Mouse (Mus musculus): ENCODE results near the gene Vti1a.

DNA sequence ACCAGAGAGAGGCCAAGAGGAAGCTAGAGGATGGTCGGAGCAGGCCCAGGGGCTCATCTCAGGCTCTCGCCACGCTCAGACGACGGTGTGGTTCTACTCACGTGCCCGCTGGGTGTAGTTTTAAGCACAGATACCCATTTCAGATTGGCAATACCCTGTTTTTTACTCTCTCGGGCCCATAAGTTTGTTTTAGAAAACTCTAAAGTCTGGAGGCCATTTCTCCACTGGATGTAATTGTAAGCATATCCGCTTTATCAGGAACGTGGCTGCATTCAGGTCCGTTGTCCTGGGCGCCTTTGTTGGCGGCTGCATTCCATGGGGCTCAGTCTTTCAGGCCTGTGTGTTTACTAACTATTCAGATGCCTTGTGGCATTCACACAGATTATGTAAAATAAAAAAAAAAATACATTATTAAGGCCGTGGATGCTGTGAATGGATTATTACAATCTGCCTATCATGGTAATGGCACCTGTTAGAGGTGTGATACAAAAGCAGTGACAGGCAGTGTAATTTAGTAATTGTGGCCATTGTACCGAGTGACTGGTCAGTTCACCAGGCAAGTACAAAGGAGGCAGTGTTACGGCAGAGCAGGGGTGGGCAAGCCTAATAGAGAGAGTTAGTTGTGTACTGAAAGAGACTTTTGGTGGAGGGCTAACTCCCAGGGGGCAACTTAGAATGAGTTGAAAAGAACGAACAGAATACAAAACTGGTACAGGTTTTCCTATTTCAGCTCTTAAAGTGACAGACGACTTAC, 106.4 kb downstream of the Vti1a start:
- TF ChIP-seq CTCF (IDR thresholded peaks at IDR 0.05; ENCODE audit: low read depth) (no peak), EP300 (IDR thresholded peaks at IDR 0.05; ENCODE audit: low read depth) (no peak)
